Mouse (Mus musculus) MEL-GATA-1-ER (cell line): ENCODE measurements around the gene Ppp1r12b.

Source experiments
- DNase-seq: peaks from one replicate; pipeline ENCODE4 v3.0.0-alpha.2; 2012; ENCODE audit warnings: low read depth; ENCODE audit errors: extremely low read depth

Ppp1r12b gene

GRCm38 (mm10) chr1:134722891-134723290, 232.9 kb downstream of the Ppp1r12b start:
- no peak for DNase-seq

- DNase-seq = no peak
These were observed 234.3 kb downstream of the Ppp1r12b start for GRCm38 (mm10) chr1:134721486-134721885.

GRCm38 (mm10) chr1:134719718-134720304, 235.9 kb downstream of the Ppp1r12b start:
- DNase-seq = peak; percentile 59

- no peak for DNase-seq
These were observed 240.7 kb downstream of the Ppp1r12b start for GRCm38 (mm10) chr1:134715092-134715491.

GRCm38 (mm10) chr1:134714166-134714565, 241.6 kb downstream of the Ppp1r12b start:
- DNase-seq = no peak

- no peak for DNase-seq
These were observed 242.2 kb downstream of the Ppp1r12b start for GRCm38 (mm10) chr1:134713421-134713969.

GRCm38 (mm10) chr1:134712781-134713299, 242.9 kb downstream of the Ppp1r12b start:
- DNase-seq = no peak

GRCm38 (mm10) chr1:134711653-134712052, 244.1 kb downstream of the Ppp1r12b start:
- peak; percentile 57 for DNase-seq

GRCm38 (mm10) chr1:134711061-134711460, 244.7 kb downstream of the Ppp1r12b start:
- no peak for DNase-seq

- DNase-seq = no peak
These were observed 246.1 kb downstream of the Ppp1r12b start for GRCm38 (mm10) chr1:134709411-134710306.

- no peak for DNase-seq
These were observed 246.8 kb downstream of the Ppp1r12b start for GRCm38 (mm10) chr1:134708801-134709385.

- no peak for DNase-seq
These were observed 247.5 kb downstream of the Ppp1r12b start for GRCm38 (mm10) chr1:134708274-134708673.

GRCm38 (mm10) chr1:134707516-134707915, 248.2 kb downstream of the Ppp1r12b start:
- DNase-seq = no peak

GRCm38 (mm10) chr1:134706549-134706948, 249.2 kb downstream of the Ppp1r12b start:
- DNase-seq = no peak
